Mouse (Mus musculus): ENCODE data around the gene Dgkg. TPM values are rescaled to one million over a fixed set of nuclear protein-coding genes. Genes with fewer than 3 reads are reported as not detected.

The Dgkg gene
- polyA plus RNA-seq, 1 experiment: 44.3 TPM

DNA sequence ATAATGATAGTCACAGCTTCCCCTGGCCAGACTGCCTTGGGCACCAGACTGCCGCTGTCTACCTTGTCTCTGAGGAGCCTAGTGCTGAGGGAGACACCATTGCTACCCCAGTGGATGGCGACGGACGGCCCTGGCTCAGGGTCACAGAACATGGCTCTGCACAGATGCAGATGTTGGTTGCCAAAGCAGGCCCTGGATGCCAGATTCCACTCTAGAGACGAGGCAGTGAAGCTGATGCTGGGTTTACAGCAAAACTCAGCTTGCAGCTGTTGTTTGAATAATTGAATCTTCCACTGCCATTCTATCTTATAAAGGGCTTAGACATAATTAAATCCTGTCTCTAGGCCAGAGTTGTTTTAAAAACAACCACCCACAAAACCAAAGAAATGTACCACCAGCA is 153.0 kb downstream of the Dgkg start:
- no peaks in the 10 kb centered on the region for H3K4me1 ChIP-seq (ENCODE audit: control insufficient read depth, insufficient read depth, low read length)
- 58% methylated on average over 5 of the region's 5 CpGs for WGBS
- no peak overlapping the region for H3K4me3 ChIP-seq (replicated peaks; ENCODE audit: insufficient read depth, low read depth, low read length)
- H3K27me3 ChIP-seq (ENCODE audit: control insufficient read depth, insufficient read depth, low read length): no peaks in the 10 kb centered on the region
- H3K27ac ChIP-seq (ENCODE audit: insufficient read depth, low read length): no peak overlapping the region
- TF ChIP-seq POLR2A (IDR thresholded peaks at IDR 0.05; ENCODE audit: borderline replicate concordance, insufficient read depth, low read length): no peak
- TF ChIP-seq CTCF (IDR thresholded peaks at IDR 0.05; ENCODE audit: borderline replicate concordance, insufficient read depth, low read depth, low read length): no peak
- no peak for DNase-seq

DNA sequence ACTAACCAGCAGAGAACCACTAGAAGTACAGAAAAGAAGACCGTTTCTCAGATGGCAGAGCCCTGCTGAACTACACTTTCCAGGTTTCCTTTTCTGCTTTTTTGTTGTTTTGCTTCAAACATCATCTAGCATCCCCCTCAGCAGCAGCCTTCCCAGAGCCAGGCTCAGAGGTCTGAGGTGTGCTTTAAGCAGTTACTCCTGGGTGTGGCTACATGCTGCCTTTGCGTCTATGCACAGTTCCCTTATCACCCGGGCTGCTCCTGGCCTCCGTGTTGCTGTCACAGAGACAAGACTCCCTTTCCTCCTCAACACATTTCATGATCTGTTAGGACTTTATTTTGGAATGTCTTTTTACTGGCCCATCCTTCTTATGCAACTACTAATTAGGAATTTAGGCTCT is 153.6 kb downstream of the Dgkg start:
- 91% methylated on average over 4 of the region's 4 CpGs for WGBS
- TF ChIP-seq CTCF (IDR thresholded peaks at IDR 0.05; ENCODE audit: borderline replicate concordance, insufficient read depth, low read depth, low read length) (no peak), POLR2A (IDR thresholded peaks at IDR 0.05; ENCODE audit: borderline replicate concordance, insufficient read depth, low read length) (no peak)
- Histone ChIP-seq H3K27me3 (ENCODE audit: control insufficient read depth, insufficient read depth, low read length) (no peaks in the 10 kb centered on the region), H3K27ac (ENCODE audit: insufficient read depth, low read length) (no peak overlapping the region), H3K4me1 (ENCODE audit: control insufficient read depth, insufficient read depth, low read length) (no peaks in the 10 kb centered on the region), H3K4me3 (replicated peaks; ENCODE audit: insufficient read depth, low read depth, low read length) (no peak overlapping the region)
- DNase-seq: no peak

GRCm38 (mm10) chr16:22501855-22502254 is 155.2 kb downstream of the Dgkg start:
- H3K27ac ChIP-seq (ENCODE audit: insufficient read depth, low read length): no peak overlapping the region
- TF ChIP-seq CTCF (IDR thresholded peaks at IDR 0.05; ENCODE audit: borderline replicate concordance, insufficient read depth, low read depth, low read length) (no peak), POLR2A (IDR thresholded peaks at IDR 0.05; ENCODE audit: borderline replicate concordance, insufficient read depth, low read length) (no peak)
- no peak for DNase-seq
- no peaks in the 10 kb centered on the region for H3K27me3 ChIP-seq (ENCODE audit: control insufficient read depth, insufficient read depth, low read length)
- 90% methylated on average over 6 of the region's 6 CpGs for WGBS
- no peak overlapping the region for H3K4me3 ChIP-seq (replicated peaks; ENCODE audit: insufficient read depth, low read depth, low read length)
- no peaks in the 10 kb centered on the region for H3K4me1 ChIP-seq (ENCODE audit: control insufficient read depth, insufficient read depth, low read length)

DNA sequence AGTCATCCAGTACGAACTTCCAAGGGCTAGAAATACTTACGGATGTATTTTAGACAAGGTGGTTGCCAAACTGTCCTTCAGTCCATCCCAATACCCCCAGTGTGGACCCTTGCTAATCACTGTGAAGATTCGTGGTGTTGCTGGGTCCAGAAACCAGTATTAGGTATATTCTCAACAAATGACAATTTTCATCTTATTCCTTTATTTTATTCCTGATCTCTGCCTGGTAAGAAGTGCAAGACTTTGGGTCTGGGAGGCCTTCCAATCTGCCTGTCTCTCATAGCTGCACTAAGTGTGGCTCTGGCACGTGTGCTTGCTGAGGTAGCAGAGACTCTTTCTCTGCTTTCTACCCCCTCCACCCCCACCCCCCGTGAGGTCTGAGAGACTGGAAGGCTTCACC is 156.5 kb downstream of the Dgkg start:
- Histone ChIP-seq H3K4me1 (ENCODE audit: control insufficient read depth, insufficient read depth, low read length) (no peaks in the 10 kb centered on the region), H3K27ac (ENCODE audit: insufficient read depth, low read length) (no peak overlapping the region), H3K27me3 (ENCODE audit: control insufficient read depth, insufficient read depth, low read length) (no peaks in the 10 kb centered on the region), H3K4me3 (replicated peaks; ENCODE audit: insufficient read depth, low read depth, low read length) (no peak overlapping the region)
- WGBS: 70% methylated on average over 5 of the region's 5 CpGs
- DNase-seq: no peak
- TF ChIP-seq CTCF (IDR thresholded peaks at IDR 0.05; ENCODE audit: borderline replicate concordance, insufficient read depth, low read depth, low read length): no peak

- H3K4me3 ChIP-seq (replicated peaks; ENCODE audit: insufficient read depth, low read depth, low read length): no peak overlapping the region
- DNase-seq: no peak
- H3K4me1 ChIP-seq (ENCODE audit: control insufficient read depth, insufficient read depth, low read length): no peaks in the 10 kb centered on the region
- H3K27ac ChIP-seq (ENCODE audit: insufficient read depth, low read length): no peak overlapping the region
- no peak for TF ChIP-seq CTCF (IDR thresholded peaks at IDR 0.05; ENCODE audit: borderline replicate concordance, insufficient read depth, low read depth, low read length)
- TF ChIP-seq POLR2A (IDR thresholded peaks at IDR 0.05; ENCODE audit: borderline replicate concordance, insufficient read depth, low read length): no peak
- no peaks in the 10 kb centered on the region for H3K27me3 ChIP-seq (ENCODE audit: control insufficient read depth, insufficient read depth, low read length)
- 90% methylated on average over 5 of the region's 5 CpGs for WGBS
Observed at GRCm38 (mm10) chr16:22499951-22500350, 157.1 kb downstream of the Dgkg start.

- no peak overlapping the region for H3K27ac ChIP-seq (ENCODE audit: insufficient read depth, low read length)
- no peak for DNase-seq
- no peak overlapping the region for H3K4me3 ChIP-seq (replicated peaks; ENCODE audit: insufficient read depth, low read depth, low read length)
- no peaks in the 10 kb centered on the region for H3K27me3 ChIP-seq (ENCODE audit: control insufficient read depth, insufficient read depth, low read length)
- H3K4me1 ChIP-seq (ENCODE audit: control insufficient read depth, insufficient read depth, low read length): no peaks in the 10 kb centered on the region
- TF ChIP-seq POLR2A (IDR thresholded peaks at IDR 0.05; ENCODE audit: borderline replicate concordance, insufficient read depth, low read length) (no peak), CTCF (IDR thresholded peaks at IDR 0.05; ENCODE audit: borderline replicate concordance, insufficient read depth, low read depth, low read length) (no peak)
- WGBS: 89% methylated on average over 3 of the region's 3 CpGs
Observed at GRCm38 (mm10) chr16:22499447-22499846, 157.6 kb downstream of the Dgkg start.

DNA sequence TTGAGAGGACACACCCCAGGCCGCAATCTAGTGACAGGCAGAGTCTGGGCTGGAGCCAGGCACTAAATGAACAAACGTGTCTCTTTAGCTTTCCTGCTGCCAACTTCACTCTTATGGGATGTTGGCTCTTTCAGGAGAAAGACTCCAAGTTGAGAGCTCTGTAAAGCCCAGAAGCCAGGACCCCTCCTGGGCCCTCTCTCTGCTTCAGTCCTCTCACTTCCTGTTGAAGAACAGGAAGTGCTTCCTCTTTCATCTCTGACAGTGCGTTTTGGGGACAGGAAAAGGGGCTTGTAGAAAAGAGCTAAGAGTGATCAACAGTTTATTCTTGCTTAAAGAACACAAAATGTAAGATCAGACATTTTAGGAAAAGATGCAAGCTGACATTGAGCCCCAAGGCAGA is 159.0 kb downstream of the Dgkg start:
- 31% methylated on average over 3 of the region's 3 CpGs for WGBS
- no peak for TF ChIP-seq POLR2A (IDR thresholded peaks at IDR 0.05; ENCODE audit: borderline replicate concordance, insufficient read depth, low read length)
- no peak for TF ChIP-seq CTCF (IDR thresholded peaks at IDR 0.05; ENCODE audit: borderline replicate concordance, insufficient read depth, low read depth, low read length)
- H3K27me3 ChIP-seq (ENCODE audit: control insufficient read depth, insufficient read depth, low read length): no peaks in the 10 kb centered on the region
- no peak for DNase-seq
- H3K4me3 ChIP-seq (replicated peaks; ENCODE audit: insufficient read depth, low read depth, low read length): no peak overlapping the region
- no peak overlapping the region for H3K27ac ChIP-seq (ENCODE audit: insufficient read depth, low read length)
- H3K4me1 ChIP-seq (ENCODE audit: control insufficient read depth, insufficient read depth, low read length): peaks cover 3% of the 10 kb centered on the region; the same call in 1 of the 2 replicates

DNA sequence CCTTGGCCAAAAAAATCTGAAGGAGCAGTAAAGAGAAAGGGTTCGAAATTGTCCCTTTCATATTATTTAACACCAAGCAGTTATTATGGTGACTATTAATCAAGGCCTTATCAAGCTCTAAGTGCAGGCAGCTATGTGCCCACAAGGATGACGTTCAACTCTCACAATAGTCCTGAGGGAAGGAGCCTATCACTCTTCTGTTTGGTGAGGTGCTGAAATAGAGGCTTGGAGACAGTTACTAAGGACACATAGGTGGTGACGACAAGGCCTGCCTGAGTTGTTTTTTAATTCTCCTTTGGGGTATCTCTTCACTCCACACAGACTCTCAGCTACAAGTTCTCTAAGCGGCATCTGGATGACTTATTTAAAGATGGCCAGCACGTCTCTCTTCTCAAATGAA is 161.8 kb downstream of the Dgkg start:
- no peak for DNase-seq
- WGBS: 68% methylated on average over 5 of the region's 5 CpGs
- no peak for TF ChIP-seq CTCF (IDR thresholded peaks at IDR 0.05; ENCODE audit: borderline replicate concordance, insufficient read depth, low read depth, low read length)
- no peak for TF ChIP-seq POLR2A (IDR thresholded peaks at IDR 0.05; ENCODE audit: borderline replicate concordance, insufficient read depth, low read length)
- Histone ChIP-seq H3K4me3 (replicated peaks; ENCODE audit: insufficient read depth, low read depth, low read length) (no peak overlapping the region), H3K4me1 (ENCODE audit: control insufficient read depth, insufficient read depth, low read length) (peaks cover 19% of the 10 kb centered on the region), H3K27ac (ENCODE audit: insufficient read depth, low read length) (no peak overlapping the region), H3K27me3 (ENCODE audit: control insufficient read depth, insufficient read depth, low read length) (no peaks in the 10 kb centered on the region)

All from cerebellum, adult 2 months (tissue).